Mouse (Mus musculus) thymus, adult 2 months (tissue): Measurements from ENCODE around the gene Susd5. TPM values are rescaled to one million over a fixed set of nuclear protein-coding genes. Genes with fewer than 3 reads are reported as not detected.

Source experiments
- polyA plus RNA-seq: library from polyadenylated mRNA; depleted of rRNA; stranded (reverse); fragments of >200 nt; gene quantifications from 2 replicates; pipeline ENCODE4 v1.2.3, GENCODE M21; 2012; rRNA removed

Susd5 gene
- polyA plus RNA-seq, 1 experiment: 0.30 TPM

Other genes starting within 250 kb of the Susd5 start
- gene Ubp1, start 126.2 kb upstream of the Susd5 start, polyA plus RNA-seq: 101 TPM in 2 replicates
- gene Fbxl2, start 10.9 kb upstream of the Susd5 start, polyA plus RNA-seq: 1.9 and 3.2 TPM in 2 replicates